Mouse (Mus musculus) intestine, embryonic 16.5 days (tissue): ENCODE results near the gene Suox. TPM values are rescaled to one million over a fixed set of nuclear protein-coding genes. Genes with fewer than 3 reads are reported as not detected.

ENCODE experiments used
- ATAC-seq: fragments of 200-750 bp; cut with Nextera tagmentation; 2 replicates; pipeline ENCODE4 v1.8.0; 2017; ENCODE audit warnings: moderate TSS enrichment, moderate library complexity
- H3K27ac ChIP-seq: fragments of 300-500 bp; sonication (generic); 2 replicates; pipeline ENCODE4 v1.5.1; 2014; ENCODE audit warnings: mild to moderate bottlenecking, low read length
- H3K27me3 ChIP-seq: fragments of 300-500 bp; sonication (generic); replicated peaks from 2 replicates; pipeline ENCODE4 v1.6.1; 2014; ENCODE audit warnings: low read length, control low read depth, mixed read lengths; ENCODE audit not compliant: control insufficient read depth, insufficient read depth
- H3K36me3 ChIP-seq: fragments of 300-500 bp; sonication (generic); 2 replicates; pipeline ENCODE4 v1.6.1; 2014; ENCODE audit warnings: low read length, control low read depth; ENCODE audit not compliant: control insufficient read depth, insufficient read depth
- H3K4me1 ChIP-seq: fragments of 300-500 bp; sonication (generic); 2 replicates; pipeline ENCODE4 v1.6.1; 2014; ENCODE audit warnings: low read length, control low read depth, mixed read lengths; ENCODE audit not compliant: control insufficient read depth, insufficient read depth
- H3K4me2 ChIP-seq: fragments of 300-500 bp; sonication (generic); 2 replicates; pipeline ENCODE4 v1.6.1; 2014; ENCODE audit warnings: low read depth, low read length, control low read depth
- H3K4me3 ChIP-seq: fragments of 300-500 bp; sonication (generic); 2 replicates; pipeline ENCODE4 v1.5.1; 2014; ENCODE audit warnings: mild to moderate bottlenecking, low read length
- H3K9ac ChIP-seq: fragments of 300-500 bp; sonication (generic); 2 replicates; pipeline ENCODE4 v1.6.1; 2014; ENCODE audit warnings: low read depth, low read length
- H3K9me3 ChIP-seq: fragments of 300-500 bp; sonication (generic); 2 replicates; pipeline ENCODE4 v1.6.1; 2016; ENCODE audit warnings: low read length, control low read depth; ENCODE audit not compliant: control insufficient read depth
- WGBS: fragments of 180-500 bp; shearing (Covaris S2); extraction: QIAGEN DNeasy Blood & Tissue Kit; methylation state at CpG from one replicate; pipeline ENCODE4 v1.1.7; 2014; 5-methylcytosine and 5-hydroxymethylcytosine counted together
- polyA plus RNA-seq: library from polyadenylated mRNA; unstranded; fragments of >200 nt; fragmentation: Nextera tagmentation; extraction: Ambion mirVana; gene quantifications from 2 replicates; pipeline ENCODE4 v1.2.1, GENCODE M21; 2015

Suox gene
- polyA plus RNA-seq, 1 experiment from 2014 or later = 13.0 TPM

GRCm38 (mm10) chr10:128699611-128700010, 25.7 kb upstream of the Suox start:
- 66% methylated on average over 11 of the region's 11 CpGs for WGBS
- no peaks in the 10 kb centered on the region for H3K9me3 ChIP-seq
- peaks cover 3% of the 10 kb centered on the region; the same call in 1 of the 2 replicates for H3K36me3 ChIP-seq
- no peak overlapping the region for H3K4me3 ChIP-seq
- ATAC-seq = no peak
- H3K27me3 ChIP-seq = no peaks in the 10 kb centered on the region
- no peak overlapping the region for H3K4me2 ChIP-seq
- H3K4me1 ChIP-seq = peaks cover 14% of the 10 kb centered on the region
- no peak overlapping the region for H3K27ac ChIP-seq
- no peak overlapping the region for H3K9ac ChIP-seq

GRCm38 (mm10) chr10:128699006-128699405, 25.1 kb upstream of the Suox start:
- WGBS = 84% methylated on average over 5 of the region's 5 CpGs
- H3K36me3 ChIP-seq = peaks cover 3% of the 10 kb centered on the region; the same call in 1 of the 2 replicates
- ATAC-seq = no peak
- no peaks in the 10 kb centered on the region for H3K27me3 ChIP-seq
- H3K4me1 ChIP-seq = peaks cover 16% of the 10 kb centered on the region
- no peak overlapping the region for H3K4me3 ChIP-seq
- H3K27ac ChIP-seq = no peak overlapping the region
- no peak overlapping the region for H3K9ac ChIP-seq
- H3K4me2 ChIP-seq = no peak overlapping the region
- H3K9me3 ChIP-seq = no peaks in the 10 kb centered on the region

GRCm38 (mm10) chr10:128697072-128697725, 23.3 kb upstream of the Suox start:
- Histone ChIP-seq H3K4me2 (0 out of 2 replicates have a peak overlapping the region, but pooled peaks have one; percentile 59), H3K27ac (peak overlapping the region; percentile 43; the same call in 1 of the 2 replicates), H3K9me3 (no peaks in the 10 kb centered on the region), H3K27me3 (no peaks in the 10 kb centered on the region), H3K4me3 (no peak overlapping the region), H3K4me1 (peaks cover 10% of the 10 kb centered on the region), H3K36me3 (peaks cover 3% of the 10 kb centered on the region; the same call in 1 of the 2 replicates), H3K9ac (no peak overlapping the region)
- no peak for ATAC-seq
- 82% methylated on average over 6 of the region's 6 CpGs for WGBS

GRCm38 (mm10) chr10:128695992-128696807, 22.3 kb upstream of the Suox start, which contains the start of gene Rab5b:
Gene Rab5b, minus strand, starts transcription at chr10:128696264.
- peaks cover 10% of the 10 kb centered on the region for H3K4me1 ChIP-seq
- H3K4me2 ChIP-seq = peak within 1 kb of the TSS; percentile 59
- ATAC-seq = peak; percentile 99
- H3K9me3 ChIP-seq = no peaks in the 10 kb centered on the region
- H3K27ac ChIP-seq = peak within 1 kb of the TSS; percentile 92
- H3K4me3 ChIP-seq = peak within 1 kb of the TSS; percentile 83
- WGBS = under 1% methylated on average over 40 of the region's 40 CpGs
- no peaks in the 10 kb centered on the region for H3K27me3 ChIP-seq
- peak within 1 kb of the TSS; percentile 85 for H3K9ac ChIP-seq
- H3K36me3 ChIP-seq = peaks cover 3% of the 10 kb centered on the region; the same call in 1 of the 2 replicates

GRCm38 (mm10) chr10:128695411-128695991, 21.6 kb upstream of the Suox start:
- peak overlapping the region; percentile 92 for H3K27ac ChIP-seq
- no peak for ATAC-seq
- H3K4me3 ChIP-seq = peak overlapping the region; percentile 83
- H3K9ac ChIP-seq = peak overlapping the region; percentile 85
- WGBS = under 1% methylated on average over 22 of the region's 22 CpGs
- peak overlapping the region; percentile 48 for H3K4me2 ChIP-seq
- H3K27me3 ChIP-seq = no peaks in the 10 kb centered on the region
- no peaks in the 10 kb centered on the region for H3K9me3 ChIP-seq
- peaks cover 10% of the 10 kb centered on the region for H3K4me1 ChIP-seq
- peaks cover 3% of the 10 kb centered on the region; the same call in 1 of the 2 replicates for H3K36me3 ChIP-seq

- H3K9me3 ChIP-seq = no peaks in the 10 kb centered on the region
- peaks cover 8% of the 10 kb centered on the region for H3K4me1 ChIP-seq
- no peaks in the 10 kb centered on the region for H3K27me3 ChIP-seq
- H3K9ac ChIP-seq = peak overlapping the region; percentile 72
- peak overlapping the region; percentile 57 for H3K27ac ChIP-seq
- ATAC-seq = no peak
- peak overlapping the region; percentile 77 for H3K4me3 ChIP-seq
- WGBS = 2% methylated on average over 9 of the region's 9 CpGs
- peak overlapping the region; percentile 94 for H3K4me2 ChIP-seq
- no peaks in the 10 kb centered on the region for H3K36me3 ChIP-seq
Observed at GRCm38 (mm10) chr10:128674469-128675008, 666 bp upstream of the Suox start.

- Histone ChIP-seq H3K9me3 (no peaks in the 10 kb centered on the region), H3K4me1 (peaks cover 11% of the 10 kb centered on the region), H3K36me3 (no peaks in the 10 kb centered on the region), H3K27me3 (no peaks in the 10 kb centered on the region), H3K9ac (no peak overlapping the region), H3K4me3 (no peak overlapping the region), H3K4me2 (no peak overlapping the region), H3K27ac (no peak overlapping the region)
- 94% methylated on average over 9 of the region's 9 CpGs for WGBS
- no peak for ATAC-seq
Observed at GRCm38 (mm10) chr10:128671148-128671547, 2.7 kb downstream of the Suox start.

- WGBS = under 1% methylated on average over 42 of the region's 42 CpGs
- Histone ChIP-seq H3K4me3 (peak overlapping the region; percentile 68), H3K9ac (peak overlapping the region; percentile 78), H3K9me3 (no peaks in the 10 kb centered on the region), H3K4me2 (peak overlapping the region; percentile 79), H3K27me3 (no peaks in the 10 kb centered on the region), H3K36me3 (no peaks in the 10 kb centered on the region), H3K4me1 (peaks cover 11% of the 10 kb centered on the region), H3K27ac (no peak overlapping the region)
- peak; percentile 62 for ATAC-seq
Observed at GRCm38 (mm10) chr10:128668790-128669672, 4.8 kb downstream of the Suox start.
